Comparison of ENCODE assay signal across 12 mouse cellular contexts in the genomic region with DNA sequence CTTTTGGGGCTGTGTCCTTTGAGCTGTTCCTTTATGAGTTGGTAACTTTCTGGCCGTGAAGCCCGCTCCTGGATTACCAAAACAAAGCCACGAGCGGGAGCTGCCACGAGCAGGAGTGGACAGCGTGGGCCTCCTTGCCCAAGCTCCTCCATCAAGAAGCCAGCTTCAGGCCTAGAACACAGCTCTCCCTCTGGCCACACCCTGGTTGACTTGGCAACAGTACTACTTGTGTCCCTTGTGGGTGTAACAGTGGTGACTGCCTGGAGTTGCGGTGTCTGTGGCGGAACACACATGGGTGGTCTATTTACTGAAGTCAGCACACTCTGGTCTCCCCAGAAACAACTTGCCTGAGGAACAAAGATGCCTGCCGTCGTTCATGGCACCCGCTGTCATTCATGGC.
DNase-seq lines count a peak whose midpoint lies in the region; ATAC-seq lines count a peak whose summit lies in the region.
"Had no signal": no experiment of that assay in that cellular context is flagged by ENCODE, and none has a peak within 500 bp of the region (broad histone marks: within the 10 kb centered on the region; RNA-seq: fewer than 3 reads in every experiment).

No protein-coding gene starts in this region.

- H3K4me1 ChIP-seq in embryonic facial prominence, embryonic 15.5 days = peaks cover 18% of the 10 kb centered on the region
- H3K4me1 ChIP-seq in heart, embryonic 13.5 days = peaks cover 25% of the 10 kb centered on the region
- no peaks in the 10 kb centered on the region for H3K4me1 ChIP-seq in liver, embryonic 13.5 days (replicated peaks)

- H3K4me3 ChIP-seq in embryonic facial prominence, embryonic 15.5 days (replicated peaks) = no peak overlapping the region
- no peak overlapping the region for H3K4me3 ChIP-seq in heart, embryonic 13.5 days
- H3K4me3 ChIP-seq in liver, embryonic 13.5 days (replicated peaks) = no peak overlapping the region
- H3K4me3 ChIP-seq: erythroblast, embryonic 14.5 days; neural tube, embryonic 15.5 days had no signal

- peak; percentile 16 for DNase-seq in kidney, postnatal 10 days
- no peak for DNase-seq in kidney, adult 8-10 months
- DNase-seq in liver, embryonic 13.5 days = no peak
- no peak for DNase-seq in layer of hippocampus, postnatal 25 days (ENCODE audit: extremely low spot score in 1 of 2, low spot score in 1 of 2)
- DNase-seq: cerebellum, postnatal 25 days; gastrocnemius, postnatal 10 days; right cerebral cortex, postnatal 14 days had no signal

- ATAC-seq in embryonic facial prominence, embryonic 15.5 days (ENCODE audit: insufficient number of reproducible peaks, low FRiP score, low TSS enrichment, low read depth) = peak; percentile 45; the same call in 1 of the 2 replicates
- ATAC-seq in heart, embryonic 13.5 days (ENCODE audit: extremely low read depth, insufficient number of reproducible peaks, low FRiP score, low TSS enrichment) = no peak
- no peak for ATAC-seq in liver, embryonic 13.5 days (ENCODE audit: low read depth)
- no peak for ATAC-seq in megakaryocyte, adult 5-6 weeks (ENCODE audit: poor library complexity, severe bottlenecking)

- H3K9me3 ChIP-seq in embryonic facial prominence, embryonic 15.5 days (replicated peaks) = no peaks in the 10 kb centered on the region
- H3K9me3 ChIP-seq in heart, embryonic 13.5 days = 0 out of 2 replicates have a peak, but pooled peaks cover 6% of the 10 kb centered on the region
- no peaks in the 10 kb centered on the region for H3K9me3 ChIP-seq in liver, embryonic 13.5 days (replicated peaks)
- H3K9me3 ChIP-seq: neural tube, embryonic 15.5 days had no signal

- H3K27me3 ChIP-seq in embryonic facial prominence, embryonic 15.5 days = no peaks in the 10 kb centered on the region
- H3K27me3 ChIP-seq in heart, embryonic 13.5 days (replicated peaks) = no peaks in the 10 kb centered on the region
- H3K27me3 ChIP-seq in liver, embryonic 13.5 days = no peaks in the 10 kb centered on the region

- H3K27ac ChIP-seq in embryonic facial prominence, embryonic 15.5 days (replicated peaks) = peak overlapping the region; percentile 48; the same call in 1 of the 2 replicates
- peak overlapping the region; percentile 69 for H3K27ac ChIP-seq in heart, embryonic 13.5 days (replicated peaks)
- H3K27ac ChIP-seq in liver, embryonic 13.5 days = peak overlapping the region; percentile 19; the same call in 1 of the 2 replicates
- H3K27ac ChIP-seq: neural tube, embryonic 15.5 days had no signal

- no peak overlapping the region for H3K9ac ChIP-seq in embryonic facial prominence, embryonic 15.5 days
- no peak overlapping the region for H3K9ac ChIP-seq in heart, embryonic 13.5 days
- no peak overlapping the region for H3K9ac ChIP-seq in liver, embryonic 13.5 days
- H3K9ac ChIP-seq: neural tube, embryonic 15.5 days had no signal

- H3K36me3 ChIP-seq in embryonic facial prominence, embryonic 15.5 days = no peaks in the 10 kb centered on the region
- no peaks in the 10 kb centered on the region for H3K36me3 ChIP-seq in heart, embryonic 13.5 days
- no peaks in the 10 kb centered on the region for H3K36me3 ChIP-seq in liver, embryonic 13.5 days
- H3K36me3 ChIP-seq: neural tube, embryonic 15.5 days had no signal

- 66% methylated on average over 11 of the region's 11 CpGs for WGBS in embryonic facial prominence, embryonic 15.5 days
- WGBS in heart, embryonic 13.5 days = 66% methylated on average over 11 of the region's 11 CpGs
- 69% methylated on average over 11 of the region's 11 CpGs for WGBS in liver, embryonic 13.5 days (ENCODE audit: insufficient replicate concordance)

- no peak overlapping the region for H3K4me2 ChIP-seq in embryonic facial prominence, embryonic 15.5 days (replicated peaks)
- no peak overlapping the region for H3K4me2 ChIP-seq in heart, embryonic 13.5 days
- no peak overlapping the region for H3K4me2 ChIP-seq in liver, embryonic 13.5 days
- H3K4me2 ChIP-seq: neural tube, embryonic 15.5 days had no signal

Comparison
In these comparisons a context has a peak if more than half of its experiments do, and no peak if none do; other contexts are left out.
1. H3K27ac ChIP-seq: peak in every context shown above with its lines; median percentile 69 in heart, embryonic 13.5 days; 48 in embryonic facial prominence, embryonic 15.5 days; 19 in liver, embryonic 13.5 days.